Mouse (Mus musculus): ENCODE results near the gene Ccdc86.

DNA sequence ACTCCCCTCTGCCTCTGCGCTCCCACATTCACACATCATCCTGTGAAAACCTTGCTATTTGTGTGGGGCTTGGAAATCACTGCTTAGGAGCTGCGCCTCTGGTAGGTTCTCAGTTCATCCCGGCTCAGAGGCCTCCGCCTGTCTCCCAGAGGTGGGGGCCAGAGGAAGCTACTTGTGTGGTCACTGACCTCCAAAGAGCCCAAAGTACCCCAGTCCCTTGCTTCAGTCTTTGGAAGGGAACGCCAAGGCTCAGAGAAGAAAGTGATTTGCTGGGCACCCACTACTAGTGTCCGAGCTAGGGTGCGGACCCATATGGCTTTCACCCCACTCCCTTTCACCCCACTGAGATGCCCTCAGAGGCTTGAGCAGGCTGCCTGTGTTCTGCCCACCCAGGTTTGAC lies 44.1 kb upstream of the Ccdc86 start, which contains the start of gene Ms4a15:
- no peak for TF ChIP-seq POLR2A (IDR thresholded peaks at IDR 0.05; ENCODE audit: extremely low read depth, insufficient read depth, low read length)
- no peak for TF ChIP-seq CTCF (IDR thresholded peaks at IDR 0.05; ENCODE audit: low read depth, low read length)
